In the genomic region with DNA sequence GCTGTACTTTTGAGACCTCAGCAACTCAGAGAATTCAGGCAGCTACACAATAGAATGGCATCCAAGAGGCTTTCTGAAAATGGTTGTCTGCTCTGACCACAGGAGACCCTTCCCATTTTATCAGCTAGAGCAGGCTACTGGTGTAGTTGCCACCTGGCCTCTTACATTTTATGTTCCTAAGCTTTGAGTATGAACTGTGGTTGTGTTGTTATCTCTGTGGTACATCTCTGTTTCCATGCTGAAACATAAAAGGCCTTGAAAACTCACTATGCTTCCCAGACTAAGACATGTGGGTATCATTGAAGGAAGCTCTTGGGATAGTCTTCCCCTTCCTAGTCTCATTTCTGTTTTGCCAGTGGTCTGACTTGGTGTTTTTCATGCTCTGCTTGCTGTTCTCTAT, we compare ENCODE assay signal across 23 mouse cellular contexts.
"Had no signal": no experiment of that assay in that cellular context is flagged by ENCODE, and none has a peak within 500 bp of the region (broad histone marks: within the 10 kb centered on the region; RNA-seq: fewer than 3 reads in every experiment).

No protein-coding gene starts in this region.

- H3K27me3 ChIP-seq: heart, embryonic 13.5 days; heart, embryonic 15.5 days; hindbrain, embryonic 13.5 days; hindbrain, embryonic 15.5 days; kidney, embryonic 15.5 days; limb, embryonic 12.5 days; liver, embryonic 13.5 days had no signal

- H3K36me3 ChIP-seq: heart, embryonic 15.5 days; hindbrain, embryonic 13.5 days; hindbrain, embryonic 15.5 days; liver, embryonic 13.5 days had no signal

- H3K4me3 ChIP-seq: heart, embryonic 13.5 days; heart, embryonic 15.5 days; hindbrain, embryonic 13.5 days; hindbrain, embryonic 15.5 days; kidney, embryonic 15.5 days; limb, embryonic 10.5 days; limb, embryonic 12.5 days; liver, embryonic 13.5 days had no signal

- H3K9ac ChIP-seq: heart, embryonic 13.5 days; heart, embryonic 15.5 days; hindbrain, embryonic 13.5 days; hindbrain, embryonic 15.5 days; kidney, embryonic 15.5 days; limb, embryonic 12.5 days; liver, embryonic 13.5 days had no signal

- H3K4me1 ChIP-seq: hindbrain, embryonic 13.5 days; hindbrain, embryonic 15.5 days; limb, embryonic 10.5 days; limb, embryonic 12.5 days had no signal

- DNase-seq: gastrocnemius, postnatal 14 days; gastrocnemius, postnatal 36 days; heart, adult 18-20 months; heart, postnatal 14 days; heart, postnatal 36 days; kidney, adult 11 months; kidney, adult 2 months; kidney, adult 9 months; kidney, postnatal 14 days; kidney, postnatal 36 days; layer of hippocampus, adult 9-11 months; layer of hippocampus, postnatal 36 days; liver; liver, embryonic 13.5 days had no signal

- H3K27ac ChIP-seq: hindbrain, embryonic 13.5 days; hindbrain, embryonic 15.5 days; hindbrain, postnatal 0 days; kidney, embryonic 15.5 days; kidney, postnatal 0 days; limb, embryonic 10.5 days; limb, embryonic 12.5 days had no signal
